Mouse (Mus musculus) intestine, embryonic 15.5 days (tissue): ENCODE data around the gene Ppp3r1. TPM values are rescaled to one million over a fixed set of nuclear protein-coding genes. Genes with fewer than 3 reads are reported as not detected.
A peak's percentile ranks its signal among the peaks of the same experiment; 100 is the strongest.

Experiments used
- ATAC-seq: fragments of 200-750 bp; cut with Nextera tagmentation; 2 replicates; pipeline ENCODE4 v1.8.0; 2017; ENCODE audit warnings: moderate TSS enrichment, moderate library complexity
- H3K27ac ChIP-seq: fragments of 300-500 bp; sonication (generic); 2 replicates; pipeline ENCODE4 v1.5.1; 2015; ENCODE audit warnings: mild to moderate bottlenecking, inconsistent platforms
- H3K27me3 ChIP-seq: fragments of 300-500 bp; sonication (generic); replicated peaks from 2 replicates; pipeline ENCODE4 v1.6.1; 2015; ENCODE audit warnings: inconsistent platforms
- H3K36me3 ChIP-seq: fragments of 300-500 bp; sonication (generic); 2 replicates; pipeline ENCODE4 v1.6.1; 2015; ENCODE audit warnings: inconsistent platforms
- H3K4me1 ChIP-seq: fragments of 300-500 bp; sonication (generic); replicated peaks from 2 replicates; pipeline ENCODE4 v1.6.1; 2015; ENCODE audit warnings: inconsistent platforms
- H3K4me2 ChIP-seq: fragments of 300-500 bp; sonication (generic); replicated peaks from 2 replicates; pipeline ENCODE4 v1.6.1; 2015; ENCODE audit warnings: mild to moderate bottlenecking, inconsistent platforms
- H3K4me3 ChIP-seq: fragments of 300-500 bp; sonication (generic); replicated peaks from 2 replicates; pipeline ENCODE4 v1.5.1; 2015; ENCODE audit warnings: inconsistent platforms
- H3K9ac ChIP-seq: fragments of 300-500 bp; sonication (generic); 2 replicates; pipeline ENCODE4 v1.6.1; 2015; ENCODE audit warnings: inconsistent platforms
- H3K9me3 ChIP-seq: fragments of 300-500 bp; sonication (generic); 2 replicates; pipeline ENCODE4 v1.6.1; 2016; ENCODE audit warnings: inconsistent platforms
- WGBS: fragments of 180-500 bp; shearing (Covaris S2); methylation state at CpG from one replicate; pipeline ENCODE4 v1.1.7; 2015; 5-methylcytosine and 5-hydroxymethylcytosine counted together
- polyA plus RNA-seq: library from polyadenylated mRNA; unstranded; fragments of >200 nt; fragmentation: Nextera tagmentation; extraction: Ambion mirVana; gene quantifications from 2 replicates; pipeline ENCODE4 v1.2.1, GENCODE M21; 2015

Ppp3r1 gene
- polyA plus RNA-seq = 100 and 111 TPM in 2 replicates

- H3K4me2 ChIP-seq = peak within 1 kb of the TSS; percentile 81
These were observed at the start of gene Ppp3r1 for GRCm38 (mm10) chr11:17158858-17159737. Ppp3r1 (plus strand) TSS chr11:17159263.

GRCm38 (mm10) chr11:17112419-17113090 lies 46.5 kb upstream of the Ppp3r1 start:
- no peaks in the 10 kb centered on the region for H3K4me1 ChIP-seq
- H3K27ac ChIP-seq = no peak overlapping the region
- no peaks in the 10 kb centered on the region for H3K9me3 ChIP-seq
- H3K9ac ChIP-seq = no peak overlapping the region
- ATAC-seq = no peak
- H3K27me3 ChIP-seq = no peaks in the 10 kb centered on the region
- WGBS = 88% methylated on average over 1 of the region's 1 CpGs
- no peaks in the 10 kb centered on the region for H3K36me3 ChIP-seq
- no peak overlapping the region for H3K4me3 ChIP-seq
- no peak overlapping the region for H3K4me2 ChIP-seq

More at GRCm38 (mm10) chr11:17158858-17159737, at the start of gene Ppp3r1:
- H3K27ac ChIP-seq = peak within 1 kb of the TSS; percentile 97
- H3K4me3 ChIP-seq = peak within 1 kb of the TSS; percentile 96
- peak within 1 kb of the TSS; percentile 97 for H3K9ac ChIP-seq
- no peaks in the 10 kb centered on the region for H3K27me3 ChIP-seq
- under 1% methylated on average over 85 of the region's 89 CpGs for WGBS
- peaks cover 15% of the 10 kb centered on the region for H3K4me1 ChIP-seq
- ATAC-seq = peak; percentile 97
- H3K36me3 ChIP-seq = no peaks in the 10 kb centered on the region
- no peaks in the 10 kb centered on the region for H3K9me3 ChIP-seq

DNA sequence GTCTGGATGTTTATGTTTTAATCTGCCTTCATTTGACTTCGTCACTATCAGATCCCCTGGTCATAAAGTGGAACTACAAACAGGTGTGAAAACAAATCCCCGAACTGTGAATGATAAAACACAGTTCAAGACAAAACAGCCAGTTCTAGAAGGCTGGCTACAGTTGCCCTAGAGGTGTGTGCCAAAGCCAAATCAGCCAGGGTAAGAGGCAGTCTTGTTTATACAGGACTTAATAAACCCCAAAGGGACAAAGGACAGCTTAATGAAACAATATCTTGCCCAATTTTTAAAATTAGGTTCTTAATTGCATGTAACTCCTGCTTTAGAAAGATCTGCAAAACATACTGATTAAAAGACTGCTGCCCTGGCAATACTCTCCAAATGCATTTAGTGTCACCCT lies 32.6 kb upstream of the Ppp3r1 start:
- Histone ChIP-seq H3K9ac (no peak overlapping the region), H3K36me3 (no peaks in the 10 kb centered on the region), H3K27me3 (no peaks in the 10 kb centered on the region), H3K4me2 (no peak overlapping the region), H3K4me3 (no peak overlapping the region), H3K9me3 (no peaks in the 10 kb centered on the region), H3K4me1 (no peaks in the 10 kb centered on the region), H3K27ac (no peak overlapping the region)
- no peak for ATAC-seq
- WGBS = 51% methylated on average over 2 of the region's 2 CpGs

GRCm38 (mm10) chr11:17135638-17136037 lies 23.4 kb upstream of the Ppp3r1 start:
- WGBS = 52% methylated on average over 6 of the region's 6 CpGs
- no peak overlapping the region for H3K9ac ChIP-seq
- no peaks in the 10 kb centered on the region for H3K36me3 ChIP-seq
- H3K27ac ChIP-seq = no peak overlapping the region
- no peak for ATAC-seq
- H3K4me3 ChIP-seq = no peak overlapping the region
- no peaks in the 10 kb centered on the region for H3K27me3 ChIP-seq
- H3K4me2 ChIP-seq = no peak overlapping the region
- H3K9me3 ChIP-seq = no peaks in the 10 kb centered on the region
- H3K4me1 ChIP-seq = no peaks in the 10 kb centered on the region

- no peak overlapping the region for H3K9ac ChIP-seq
- no peak overlapping the region for H3K4me2 ChIP-seq
- no peaks in the 10 kb centered on the region for H3K4me1 ChIP-seq
- H3K9me3 ChIP-seq = no peaks in the 10 kb centered on the region
- no peak for ATAC-seq
- no peaks in the 10 kb centered on the region for H3K27me3 ChIP-seq
- no peak overlapping the region for H3K4me3 ChIP-seq
- WGBS = 58% methylated on average over 6 of the region's 6 CpGs
- H3K36me3 ChIP-seq = no peaks in the 10 kb centered on the region
- no peak overlapping the region for H3K27ac ChIP-seq
These were observed 20.6 kb upstream of the Ppp3r1 start for GRCm38 (mm10) chr11:17138306-17139033.

GRCm38 (mm10) chr11:17159738-17160241 lies 727 bp downstream of the Ppp3r1 start:
- no peaks in the 10 kb centered on the region for H3K9me3 ChIP-seq
- H3K4me2 ChIP-seq = peak overlapping the region; percentile 56
- peak; percentile 29 for ATAC-seq
- H3K4me3 ChIP-seq = peak overlapping the region; percentile 96
- peaks cover 16% of the 10 kb centered on the region for H3K4me1 ChIP-seq
- WGBS = 1% methylated on average over 37 of the region's 46 CpGs
- H3K27ac ChIP-seq = peak overlapping the region; percentile 97
- no peaks in the 10 kb centered on the region for H3K36me3 ChIP-seq
- peak overlapping the region; percentile 97 for H3K9ac ChIP-seq
- H3K27me3 ChIP-seq = no peaks in the 10 kb centered on the region

- ATAC-seq = no peak
- Histone ChIP-seq H3K9me3 (no peaks in the 10 kb centered on the region), H3K27me3 (no peaks in the 10 kb centered on the region), H3K27ac (peak overlapping the region; percentile 97), H3K4me3 (peak overlapping the region; percentile 96), H3K36me3 (no peaks in the 10 kb centered on the region), H3K4me1 (peaks cover 16% of the 10 kb centered on the region), H3K9ac (peak overlapping the region; percentile 97), H3K4me2 (peak overlapping the region; percentile 56)
- under 1% methylated on average over 12 of the region's 12 CpGs for WGBS
These were observed 1.2 kb downstream of the Ppp3r1 start for GRCm38 (mm10) chr11:17160242-17160641.

DNA sequence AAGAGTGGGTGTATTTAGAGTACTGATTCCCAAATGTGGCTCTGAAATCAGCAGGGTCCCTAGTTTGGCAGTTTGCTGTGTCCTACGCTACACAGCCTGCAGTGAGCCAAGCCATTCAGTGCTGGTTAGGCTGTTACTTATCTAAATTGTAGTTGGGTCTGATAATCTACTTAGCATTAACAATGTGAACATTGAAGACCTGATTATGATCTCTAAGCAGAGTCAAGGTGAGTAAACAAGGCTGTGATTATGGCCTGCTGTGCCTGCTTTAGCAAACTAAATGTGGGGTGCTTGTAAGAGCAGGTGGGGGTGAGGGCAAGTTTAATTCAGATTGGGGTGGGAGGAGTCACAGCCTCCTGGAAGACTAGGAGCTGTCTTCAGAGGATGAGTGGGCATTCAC lies 4.9 kb downstream of the Ppp3r1 start:
- H3K9me3 ChIP-seq = no peaks in the 10 kb centered on the region
- no peak overlapping the region for H3K4me3 ChIP-seq
- peaks cover 25% of the 10 kb centered on the region for H3K4me1 ChIP-seq
- H3K36me3 ChIP-seq = no peaks in the 10 kb centered on the region
- H3K9ac ChIP-seq = no peak overlapping the region
- H3K4me2 ChIP-seq = peak overlapping the region; percentile 37; the same call in 1 of the 2 replicates
- WGBS = 62% methylated on average over 1 of the region's 1 CpGs
- peak; percentile 18 for ATAC-seq
- no peak overlapping the region for H3K27ac ChIP-seq
- H3K27me3 ChIP-seq = no peaks in the 10 kb centered on the region

GRCm38 (mm10) chr11:17166627-17167026 lies 7.6 kb downstream of the Ppp3r1 start:
- peaks cover 26% of the 10 kb centered on the region for H3K4me1 ChIP-seq
- no peak overlapping the region for H3K27ac ChIP-seq
- no peak overlapping the region for H3K9ac ChIP-seq
- no peaks in the 10 kb centered on the region for H3K27me3 ChIP-seq
- ATAC-seq = no peak
- H3K4me3 ChIP-seq = no peak overlapping the region
- no peaks in the 10 kb centered on the region for H3K9me3 ChIP-seq
- no peaks in the 10 kb centered on the region for H3K36me3 ChIP-seq
- 87% methylated on average over 7 of the region's 7 CpGs for WGBS
- no peak overlapping the region for H3K4me2 ChIP-seq

GRCm38 (mm10) chr11:17169262-17169661 lies 10.2 kb downstream of the Ppp3r1 start:
- ATAC-seq = no peak
- Histone ChIP-seq H3K9ac (no peak overlapping the region), H3K27ac (no peak overlapping the region), H3K4me2 (no peak overlapping the region), H3K4me1 (peaks cover 13% of the 10 kb centered on the region; the same call in 1 of the 2 replicates), H3K36me3 (no peaks in the 10 kb centered on the region), H3K9me3 (no peaks in the 10 kb centered on the region), H3K4me3 (no peak overlapping the region), H3K27me3 (no peaks in the 10 kb centered on the region)
- WGBS = 49% methylated on average over 2 of the region's 2 CpGs

DNA sequence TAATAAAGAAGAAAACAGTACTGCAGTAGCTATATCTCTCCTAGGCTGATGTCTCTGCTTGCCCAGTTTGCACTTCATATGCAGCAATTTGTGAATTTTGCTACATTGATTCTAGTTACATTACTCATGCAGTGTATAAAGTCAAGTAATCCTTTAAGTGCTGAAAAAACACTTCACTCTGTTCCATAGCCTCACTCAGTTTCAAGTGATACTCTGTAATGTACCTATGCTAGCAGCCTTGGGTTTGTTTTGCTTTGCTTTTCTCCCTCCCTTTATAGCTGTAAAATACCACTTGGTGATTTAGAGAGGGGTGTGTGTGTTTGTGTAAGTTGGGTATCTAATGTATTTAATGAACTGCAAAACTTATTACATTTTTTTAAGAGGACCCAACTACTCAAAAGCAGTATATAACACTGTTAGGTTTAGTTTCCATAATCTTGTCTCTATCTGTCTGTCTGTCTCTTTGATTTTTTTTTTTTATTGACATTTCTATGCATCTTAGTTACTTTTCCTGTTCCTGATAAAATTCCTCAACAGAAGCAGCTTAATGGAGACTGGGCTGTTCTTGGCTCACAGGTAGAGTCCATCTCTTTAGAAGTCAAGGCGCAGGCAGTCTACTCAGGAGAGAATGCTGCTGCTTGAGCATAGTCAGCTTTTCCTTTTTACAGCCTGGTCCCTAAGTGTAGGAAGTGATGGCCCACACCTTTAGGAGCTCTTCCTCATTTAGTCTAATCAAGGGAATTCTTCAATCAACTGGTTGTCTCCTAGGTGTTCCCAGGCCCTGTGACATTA lies 12.1 kb downstream of the Ppp3r1 start:
- WGBS = 95% methylated on average over 1 of the region's 1 CpGs
- Histone ChIP-seq H3K4me3 (no peak overlapping the region), H3K36me3 (no peaks in the 10 kb centered on the region), H3K9me3 (no peaks in the 10 kb centered on the region), H3K27ac (no peak overlapping the region), H3K9ac (no peak overlapping the region), H3K4me2 (no peak overlapping the region), H3K27me3 (no peaks in the 10 kb centered on the region), H3K4me1 (0 out of 2 replicates have a peak, but pooled peaks cover 9% of the 10 kb centered on the region)
- ATAC-seq = no peak
